Mouse (Mus musculus) adrenal gland, postnatal 36 days (tissue): ENCODE data around the gene 2700097O09Rik. TPM values are rescaled to one million over a fixed set of nuclear protein-coding genes. Genes with fewer than 3 reads are reported as not detected.

Experiments
- total RNA-seq, 2 experiments: library from RNA; stranded (reverse); gene quantifications; 2 replicates each; pipeline ENCODE4 v1.2.3; 2021

Gene 2700097O09Rik
- total RNA-seq, 2 experiments from 2014 or later, result 9.4 to 11.4 TPM

Other genes with a start within 250 kb of the 2700097O09Rik start
- gene Cfl2, start 217.2 kb downstream of the 2700097O09Rik start, total RNA-seq, result 100 to 1,000 TPM; 121 to 150 TPM
- not detected for gene Gm20403, start 93.6 kb downstream of the 2700097O09Rik start, total RNA-seq
- 10 to 100 TPM; 19.7 to 35.8 TPM for gene Baz1a, start 65.8 kb downstream of the 2700097O09Rik start, total RNA-seq
- 100 to 1,000 TPM; 132 to 195 TPM for gene Srp54a, start 152 bp upstream of the 2700097O09Rik start, total RNA-seq
- 10 to 100 TPM; 12.4 to 12.8 TPM for gene Fam177a, start 44.4 kb upstream of the 2700097O09Rik start, total RNA-seq
- 100 to 1,000 TPM in 1 of 2 experiments, 10 to 100 TPM in 1; 85.3 to 115 TPM for gene Srp54b, start 75.0 kb upstream of the 2700097O09Rik start, total RNA-seq
- under 1 TPM; 0.86 to 0.95 TPM for gene 1700047I17Rik2, start 119.5 kb upstream of the 2700097O09Rik start, total RNA-seq
- 10 to 100 TPM; 43.1 to 66.4 TPM for gene Srp54c, start 150.1 kb upstream of the 2700097O09Rik start, total RNA-seq
- gene 1110008L16Rik, start 219.5 kb upstream of the 2700097O09Rik start, total RNA-seq, result 10 to 100 TPM; 15.4 to 18.9 TPM
- 10 to 100 TPM; 11.1 to 11.3 TPM for gene Ppp2r3c, start 222.9 kb upstream of the 2700097O09Rik start, total RNA-seq